Mouse (Mus musculus) liver, embryonic 16.5 days (tissue): ENCODE measurements around the gene Adgrf4. TPM values are rescaled to one million over a fixed set of nuclear protein-coding genes. Genes with fewer than 3 reads are reported as not detected.

Experiments
- ATAC-seq: fragments of 200-750 bp; cut with Nextera tagmentation; 2 replicates; pipeline ENCODE4 v1.8.0; 2017; ENCODE audit warnings: low read depth, mild to moderate bottlenecking, moderate number of reproducible peaks, moderate library complexity
- H3K27ac ChIP-seq: fragments of 300-500 bp; sonication (generic); 2 replicates; pipeline ENCODE4 v1.5.1; 2014; ENCODE audit warnings: mild to moderate bottlenecking, low read length
- H3K27me3 ChIP-seq: fragments of 300-500 bp; sonication (generic); 2 replicates; pipeline ENCODE4 v1.6.1; 2014; ENCODE audit warnings: low read depth, low read length, mixed read lengths; ENCODE audit not compliant: control insufficient read depth, insufficient read depth
- H3K36me3 ChIP-seq: fragments of 300-500 bp; sonication (generic); 2 replicates; pipeline ENCODE4 v1.6.1; 2014; ENCODE audit warnings: mild to moderate bottlenecking; ENCODE audit not compliant: control insufficient read depth, insufficient read depth
- H3K4me1 ChIP-seq: fragments of 300-500 bp; sonication (generic); 2 replicates; pipeline ENCODE4 v1.6.1; 2014; ENCODE audit warnings: low read depth, low read length, mixed read lengths; ENCODE audit not compliant: control insufficient read depth
- H3K4me2 ChIP-seq: fragments of 300-500 bp; sonication (generic); 2 replicates; pipeline ENCODE4 v1.6.1; 2014; ENCODE audit warnings: low read depth, low read length, mixed read lengths
- H3K4me3 ChIP-seq: fragments of 300-500 bp; sonication (generic); 2 replicates; pipeline ENCODE4 v1.5.1; 2014; ENCODE audit warnings: low read depth, mild to moderate bottlenecking, low read length
- H3K9ac ChIP-seq: fragments of 300-500 bp; sonication (generic); 2 replicates; pipeline ENCODE4 v1.6.1; 2014; ENCODE audit warnings: low read depth, low read length
- H3K9me3 ChIP-seq: fragments of 300-500 bp; sonication (generic); replicated peaks from 2 replicates; pipeline ENCODE4 v1.6.1; 2016; ENCODE audit warnings: low read length; ENCODE audit not compliant: control insufficient read depth
- WGBS: fragments of 180-500 bp; shearing (Covaris S2); extraction: QIAGEN DNeasy Blood & Tissue Kit; methylation state at CpG from one replicate; pipeline ENCODE4 v1.1.7; 2014; ENCODE audit not compliant: insufficient replicate concordance; 5-methylcytosine and 5-hydroxymethylcytosine counted together
- polyA plus RNA-seq: library from polyadenylated mRNA; unstranded; fragments of >200 nt; fragmentation: Nextera tagmentation; extraction: Ambion mirVana; gene quantifications from 2 replicates; pipeline ENCODE4 v1.2.1, GENCODE M21; 2015

The Adgrf4 gene
- polyA plus RNA-seq: not detected in 2 replicates

DNA sequence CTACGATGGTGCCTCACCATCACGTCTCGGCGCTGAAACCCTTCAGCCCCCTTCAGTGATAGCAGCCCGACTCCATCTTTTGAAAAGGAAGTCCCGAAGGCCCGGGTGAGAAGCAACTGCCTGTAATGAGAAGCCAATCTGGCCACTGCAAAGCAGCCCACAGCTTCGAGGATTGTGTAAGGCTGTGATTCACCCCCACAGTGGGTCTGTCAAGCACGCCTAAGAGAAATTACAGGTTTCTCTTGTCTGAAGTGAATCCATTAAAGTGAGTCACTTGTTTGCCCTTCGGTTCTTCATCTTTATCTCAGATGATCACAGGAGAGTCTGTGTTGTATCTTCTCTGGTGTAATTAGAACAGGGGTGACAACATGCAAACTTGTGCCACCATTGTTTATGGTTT lies at the start of gene Adgrf4:
TSS of gene Adgrf4 (minus strand) at position 149 of the 400 bp plus-strand sequence.
- Histone ChIP-seq H3K27ac (no peak within 1 kb of the TSS), H3K9me3 (no peaks in the 10 kb centered on the region), H3K9ac (no peak within 1 kb of the TSS), H3K4me2 (no peak within 1 kb of the TSS), H3K4me1 (no peaks in the 10 kb centered on the region), H3K4me3 (no peak within 1 kb of the TSS), H3K27me3 (no peaks in the 10 kb centered on the region), H3K36me3 (no peaks in the 10 kb centered on the region)
- 65% methylated on average over 10 of the region's 10 CpGs for whole genome bisulfite sequencing
- no peak for ATAC-seq

DNA sequence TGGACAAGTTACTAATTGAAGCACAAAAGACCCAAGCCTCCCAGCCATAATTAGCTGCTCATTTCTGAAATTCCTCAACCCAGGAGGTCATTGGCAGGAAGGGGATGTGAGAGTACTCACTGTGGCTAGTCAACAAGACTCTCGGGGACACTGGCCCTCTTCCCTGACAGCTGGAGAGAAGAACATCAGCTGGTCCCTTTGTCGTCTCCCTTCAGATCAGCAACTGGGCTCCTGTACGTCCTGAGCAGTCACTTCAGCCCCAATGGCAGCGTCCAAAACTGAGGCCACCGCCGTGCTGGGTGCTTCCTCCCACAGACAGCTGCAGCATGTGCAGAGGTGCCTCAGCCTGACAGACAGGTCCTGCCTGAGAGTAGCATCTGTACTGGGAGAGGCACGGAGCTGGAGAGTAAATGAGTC lies 49.7 kb upstream of the Adgrf4 start, which contains the start of gene Adgrf2:
TSS of gene Adgrf2 (minus strand) at position 379 of the 417 bp plus-strand sequence.
- H3K4me1 ChIP-seq: no peaks in the 10 kb centered on the region
- H3K27ac ChIP-seq: no peak within 1 kb of the TSS
- H3K9me3 ChIP-seq: no peaks in the 10 kb centered on the region
- no peaks in the 10 kb centered on the region for H3K27me3 ChIP-seq
- H3K9ac ChIP-seq: no peak within 1 kb of the TSS
- no peak within 1 kb of the TSS for H3K4me2 ChIP-seq
- no peak for ATAC-seq
- no peak within 1 kb of the TSS for H3K4me3 ChIP-seq
- H3K36me3 ChIP-seq: no peaks in the 10 kb centered on the region
- WGBS: 27% methylated on average over 7 of the region's 7 CpGs

DNA sequence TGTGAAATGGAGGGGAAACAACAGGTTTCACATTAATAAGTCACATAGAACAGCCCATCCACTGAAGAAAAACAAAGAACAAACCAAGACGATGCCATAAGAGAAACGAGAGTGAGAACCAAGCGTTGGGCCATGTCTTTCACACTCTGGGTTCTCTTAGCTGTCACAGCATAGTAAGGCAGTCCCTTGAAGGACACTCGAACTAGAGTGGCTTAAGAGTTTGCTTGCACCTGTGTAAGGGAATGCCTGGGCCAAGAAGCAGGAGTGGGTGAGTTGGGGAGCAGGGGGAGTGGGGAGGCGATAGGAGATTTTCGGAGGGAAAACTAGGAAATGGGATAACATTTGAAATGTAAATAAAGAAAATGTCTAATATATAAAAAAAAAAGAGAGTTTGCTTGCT lies 46.7 kb upstream of the Adgrf4 start:
- Histone ChIP-seq H3K27ac (no peak overlapping the region), H3K9me3 (no peaks in the 10 kb centered on the region), H3K9ac (no peak overlapping the region), H3K36me3 (no peaks in the 10 kb centered on the region), H3K27me3 (no peaks in the 10 kb centered on the region), H3K4me1 (no peaks in the 10 kb centered on the region), H3K4me3 (no peak overlapping the region), H3K4me2 (no peak overlapping the region)
- WGBS: 64% methylated on average over 6 of the region's 6 CpGs
- ATAC-seq: no peak

DNA sequence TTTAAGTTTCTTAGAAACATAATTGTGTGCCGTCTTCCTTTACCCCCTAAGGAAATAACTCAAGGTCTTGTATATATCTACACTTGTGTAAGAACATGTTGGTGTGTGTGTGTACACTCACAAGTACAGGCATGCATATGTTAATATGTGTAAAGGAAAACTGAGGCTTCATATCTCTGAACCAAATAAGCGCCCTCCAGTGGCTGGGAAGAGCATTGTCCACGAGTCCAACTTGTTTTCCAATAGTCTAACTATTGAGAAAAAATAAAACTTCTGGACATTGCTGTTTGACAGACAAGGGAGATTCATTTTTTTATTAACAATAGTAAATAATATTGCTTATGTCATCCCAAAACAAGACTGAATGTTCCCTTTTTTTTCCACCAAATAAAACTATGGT lies 25.1 kb upstream of the Adgrf4 start:
- no peak for ATAC-seq
- H3K9ac ChIP-seq: no peak overlapping the region
- no peak overlapping the region for H3K27ac ChIP-seq
- H3K36me3 ChIP-seq: no peaks in the 10 kb centered on the region
- 35% methylated on average over 3 of the region's 3 CpGs for WGBS
- no peaks in the 10 kb centered on the region for H3K4me1 ChIP-seq
- no peaks in the 10 kb centered on the region for H3K27me3 ChIP-seq
- no peak overlapping the region for H3K4me3 ChIP-seq
- no peak overlapping the region for H3K4me2 ChIP-seq
- no peaks in the 10 kb centered on the region for H3K9me3 ChIP-seq

DNA sequence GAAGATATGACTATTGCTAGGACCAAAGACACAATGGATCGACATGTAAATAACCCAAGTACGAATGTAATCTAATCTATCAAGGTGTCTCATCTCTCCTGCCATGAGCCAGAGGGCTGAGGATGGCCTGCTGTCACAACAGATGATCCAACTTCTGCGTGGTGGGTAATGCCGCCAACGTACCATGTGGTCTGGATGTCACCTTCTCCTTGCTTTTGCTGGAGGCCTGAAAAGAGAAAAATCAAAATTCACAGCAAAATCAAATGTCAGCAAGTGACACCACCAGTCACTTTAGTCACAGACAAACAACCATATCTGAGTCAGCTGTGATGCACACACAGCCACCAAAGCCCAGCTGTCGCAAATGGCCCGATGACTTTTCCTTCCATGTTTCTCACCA lies 22.9 kb upstream of the Adgrf4 start:
- Histone ChIP-seq H3K4me2 (no peak overlapping the region), H3K9ac (no peak overlapping the region), H3K9me3 (no peaks in the 10 kb centered on the region), H3K27me3 (no peaks in the 10 kb centered on the region), H3K36me3 (no peaks in the 10 kb centered on the region), H3K4me3 (no peak overlapping the region), H3K4me1 (no peaks in the 10 kb centered on the region), H3K27ac (no peak overlapping the region)
- ATAC-seq: no peak
- WGBS: 75% methylated on average over 7 of the region's 7 CpGs

DNA sequence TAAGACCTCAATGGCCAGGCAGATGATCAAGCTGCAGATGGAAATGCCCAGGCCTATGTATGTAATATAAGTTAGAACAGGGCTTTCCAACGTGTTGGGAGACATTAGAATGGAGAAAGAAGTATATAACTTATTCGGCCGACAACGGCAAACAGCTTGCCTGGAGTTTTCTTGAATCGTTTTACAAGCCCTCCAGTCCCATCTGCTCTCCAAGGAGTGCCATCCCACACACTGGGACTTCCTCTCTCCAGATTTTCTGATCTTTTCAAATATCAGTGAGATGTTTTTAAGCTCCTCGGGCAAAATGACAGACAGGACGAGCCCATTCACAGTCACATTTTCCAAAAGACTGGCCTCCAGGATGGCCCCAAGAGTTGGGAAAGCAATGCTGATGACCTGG lies 18.6 kb upstream of the Adgrf4 start:
- Histone ChIP-seq H3K4me2 (no peak overlapping the region), H3K4me3 (no peak overlapping the region), H3K9ac (no peak overlapping the region), H3K36me3 (no peaks in the 10 kb centered on the region), H3K9me3 (no peaks in the 10 kb centered on the region), H3K27ac (no peak overlapping the region), H3K27me3 (no peaks in the 10 kb centered on the region), H3K4me1 (no peaks in the 10 kb centered on the region)
- 75% methylated on average over 7 of the region's 7 CpGs for WGBS
- ATAC-seq: no peak

DNA sequence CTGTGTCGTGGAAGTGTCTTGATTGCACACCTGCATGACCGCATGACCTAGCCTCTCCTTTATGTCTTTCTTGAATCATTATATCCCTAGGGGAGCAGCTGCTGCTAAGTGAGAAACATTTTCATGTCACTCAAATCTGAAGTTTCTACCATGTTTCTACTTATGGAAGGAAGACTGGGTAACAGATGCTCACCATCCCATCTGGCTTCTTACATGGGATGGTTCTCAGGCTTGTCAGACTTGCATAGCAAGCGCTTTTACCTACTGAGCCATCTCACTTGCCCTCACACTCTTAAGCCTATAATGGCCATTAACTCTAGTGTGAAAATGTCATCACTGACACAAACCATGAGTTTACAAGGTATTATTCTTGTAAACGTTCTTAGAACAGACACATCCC lies 13.5 kb upstream of the Adgrf4 start:
- Histone ChIP-seq H3K9ac (no peak overlapping the region), H3K36me3 (no peaks in the 10 kb centered on the region), H3K4me1 (no peaks in the 10 kb centered on the region), H3K9me3 (no peaks in the 10 kb centered on the region), H3K4me3 (no peak overlapping the region), H3K27me3 (no peaks in the 10 kb centered on the region), H3K27ac (no peak overlapping the region), H3K4me2 (no peak overlapping the region)
- WGBS: 71% methylated on average over 4 of the region's 4 CpGs
- ATAC-seq: no peak

DNA sequence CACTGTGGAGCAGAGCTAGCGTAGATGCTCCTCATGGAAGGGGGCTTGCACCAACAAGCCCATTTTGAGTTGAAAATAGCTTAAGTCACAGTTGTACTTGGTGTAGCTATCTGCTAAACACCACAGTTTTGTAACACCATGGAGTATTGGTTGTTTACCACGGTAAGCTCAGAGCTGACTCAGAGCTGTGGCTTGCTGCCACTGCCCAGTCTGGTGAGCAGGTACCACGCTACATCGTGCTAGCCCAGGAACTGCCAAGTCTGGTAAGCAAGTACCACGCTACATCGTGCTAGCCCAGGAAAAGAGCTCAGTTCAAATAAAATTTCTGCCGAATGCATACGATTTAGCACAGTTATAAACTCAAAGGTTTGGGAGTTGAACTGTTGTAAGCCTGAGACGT lies 10.1 kb upstream of the Adgrf4 start:
- no peaks in the 10 kb centered on the region for H3K4me1 ChIP-seq
- H3K36me3 ChIP-seq: no peaks in the 10 kb centered on the region
- no peaks in the 10 kb centered on the region for H3K9me3 ChIP-seq
- no peak overlapping the region for H3K27ac ChIP-seq
- WGBS: 72% methylated on average over 9 of the region's 9 CpGs
- no peak overlapping the region for H3K9ac ChIP-seq
- H3K4me2 ChIP-seq: no peak overlapping the region
- H3K4me3 ChIP-seq: no peak overlapping the region
- no peaks in the 10 kb centered on the region for H3K27me3 ChIP-seq
- ATAC-seq: no peak

DNA sequence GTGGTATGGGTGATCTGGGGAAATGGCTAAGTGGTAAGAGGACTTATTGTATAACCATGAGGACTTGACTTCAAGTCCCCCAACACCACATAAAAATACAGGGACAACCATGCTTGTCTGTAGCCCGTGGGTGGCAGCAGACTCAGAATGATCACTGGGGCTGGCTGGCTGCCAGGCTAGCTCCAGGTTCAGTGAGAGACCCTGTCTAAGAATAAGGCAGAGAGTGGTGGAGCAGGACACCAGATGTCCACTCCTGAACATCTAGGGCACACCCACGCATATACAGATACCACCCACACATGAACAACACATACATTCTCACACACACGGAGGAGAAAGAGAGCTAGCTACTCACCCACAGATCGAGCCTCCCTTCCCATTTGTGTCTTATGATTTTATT lies 2.6 kb upstream of the Adgrf4 start:
- Histone ChIP-seq H3K9me3 (no peaks in the 10 kb centered on the region), H3K27me3 (no peaks in the 10 kb centered on the region), H3K4me3 (no peak overlapping the region), H3K9ac (no peak overlapping the region), H3K36me3 (no peaks in the 10 kb centered on the region), H3K4me1 (no peaks in the 10 kb centered on the region), H3K27ac (no peak overlapping the region), H3K4me2 (no peak overlapping the region)
- no peak for ATAC-seq
- 49% methylated on average over 4 of the region's 4 CpGs for WGBS
